ENCODE assay signal across 9 mouse cellular contexts in genomic region chr2:32447264-32447936, GRCm38 (mm10). TPM values are rescaled to one million over a fixed set of nuclear protein-coding genes. Genes with fewer than 3 reads are reported as not detected.
DNase-seq lines count a peak whose midpoint lies in the region; ATAC-seq lines count a peak whose summit lies in the region.
"Had no signal": no experiment of that assay in that cellular context is flagged by ENCODE, and none has a peak within 500 bp of the region (broad histone marks: within the 10 kb centered on the region; RNA-seq: fewer than 3 reads in every experiment).

No protein-coding gene starts in this region.

- DNase-seq in frontal cortex, postnatal 36 days (ENCODE audit: low spot score in 2 of 2): peak; percentile 54 to 60
- DNase-seq in frontal cortex, postnatal 14 days (ENCODE audit: low spot score in 2 of 2): no peak
- peak; percentile 72 for DNase-seq in heart, adult 8-10 months (ENCODE audit: low spot score)
- peak; percentile 54 to 56 for DNase-seq in kidney, postnatal 36 days
- peak; percentile 86 for DNase-seq in naive thymus-derived CD4-positive, alpha-beta T cell, adult 2 months (ENCODE audit: low read depth)
- DNase-seq in retina, embryonic 14.5 days (ENCODE audit: low spot score): no peak
- no peak for DNase-seq in urinary bladder, adult 18-20 months (ENCODE audit: low spot score in 2 of 2)

- peak; percentile 52 for ATAC-seq in CD4-positive, CD25-positive, alpha-beta regulatory T cell, adult 4 months

RNA-seq across cellular contexts. Expression of gene Naif1, which starts 2.9 kb away (rescaled TPM):
- polyA plus RNA-seq in CD4-positive, CD25-positive, alpha-beta regulatory T cell, adult 4 months (2017; shearing (Covaris generic)): 1 to 10 TPM; 5.5 to 7.1 TPM
- 1 to 10 TPM; 3.4 to 4.4 (median 3.5) TPM for total RNA-seq in heart, adult 8-10 months (2022)

RNA-seq across cellular contexts. Expression of gene Slc25a25, which starts 3.8 kb away (rescaled TPM):
- polyA plus RNA-seq in CD4-positive, CD25-positive, alpha-beta regulatory T cell, adult 4 months (2017; shearing (Covaris generic)): 1 to 10 TPM; 4.7 to 6.7 TPM
- total RNA-seq in heart, adult 8-10 months (2022): 1 to 10 TPM; 6.4 to 7.8 (median 7.0) TPM

RNA-seq across cellular contexts. Expression of gene Ptges2, which starts 51.7 kb away (rescaled TPM):
- polyA plus RNA-seq in CD4-positive, CD25-positive, alpha-beta regulatory T cell, adult 4 months (2017; shearing (Covaris generic)): under 1 TPM; 0.34 to 0.50 TPM
- 10 to 100 TPM; 58.8 to 71.3 (median 63.6) TPM for total RNA-seq in heart, adult 8-10 months (2022)

RNA-seq across cellular contexts. Expression of gene Lcn2, which starts 59.3 kb away (rescaled TPM):
- polyA plus RNA-seq in CD4-positive, CD25-positive, alpha-beta regulatory T cell, adult 4 months (2017; shearing (Covaris generic)): not detected
- total RNA-seq in heart, adult 8-10 months (2022): 1 to 10 TPM; 3.7 to 7.2 (median 6.4) TPM
- total RNA-seq: ES-E14 had no signal

Comparison
In these comparisons a context has a peak if more than half of its experiments do, and no peak if none do; other contexts are left out.
1. DNase-seq: peak in frontal cortex, postnatal 36 days (2 of 2), heart, adult 8-10 months (single experiment), kidney, postnatal 36 days (2 of 2) and naive thymus-derived CD4-positive, alpha-beta T cell, adult 2 months (single experiment); none in frontal cortex, postnatal 14 days (0 of 2), retina, embryonic 14.5 days (single experiment) and urinary bladder, adult 18-20 months (0 of 2).